In genomic region chr2:159014553-159014952, GRCm38 (mm10) we compare ENCODE assay signal across 17 mouse cellular contexts.
DNase-seq lines count a peak whose midpoint lies in the region; ATAC-seq and TF ChIP-seq lines count a peak whose summit lies in the region.
"Had no signal": no experiment of that assay in that cellular context is flagged by ENCODE, and none has a peak within 500 bp of the region (broad histone marks: within the 10 kb centered on the region; RNA-seq: fewer than 3 reads in every experiment).

No protein-coding gene starts in this region.

- no peaks in the 10 kb centered on the region; the same call in 1 of the 2 replicates for H3K4me1 ChIP-seq in midbrain, embryonic 13.5 days (replicated peaks)
- no peaks in the 10 kb centered on the region for H3K4me1 ChIP-seq in midbrain, embryonic 10.5 days
- 0 out of 2 replicates have a peak, but pooled peaks cover 5% of the 10 kb centered on the region for H3K4me1 ChIP-seq in hindbrain, embryonic 14.5 days (replicated peaks; ENCODE audit: control insufficient read depth, insufficient read depth, low read length)
- H3K4me1 ChIP-seq in hindbrain, embryonic 16.5 days (ENCODE audit: control insufficient read depth, insufficient read depth, low read depth, low read length), result no peaks in the 10 kb centered on the region
- H3K4me1 ChIP-seq in midbrain, postnatal 0 days (ENCODE audit: insufficient read depth, low read length), result no peaks in the 10 kb centered on the region
- H3K4me1 ChIP-seq: embryonic facial prominence, embryonic 10.5 days; forebrain, embryonic 13.5 days had no signal

- no peak for DNase-seq in midbrain, embryonic 10.5 days (ENCODE audit: low spot score)
- DNase-seq in hindbrain, embryonic 14.5 days (ENCODE audit: low spot score), result peak; percentile 30
- peak; percentile 10 for DNase-seq in midbrain, postnatal 0 days (ENCODE audit: low spot score)
- DNase-seq in layer of hippocampus, postnatal 14 days (ENCODE audit: low spot score in 2 of 2), result no peak
- DNase-seq in adipocyte (ENCODE audit: low spot score), result no peak
- DNase-seq: adrenal gland, postnatal 10 days; cerebellum, adult 2 months; cerebellum, postnatal 10 days; forebrain, postnatal 0 days; gastrocnemius, postnatal 14 days; heart, postnatal 36 days had no signal

- H3K9me3 ChIP-seq in midbrain, embryonic 13.5 days, result no peaks in the 10 kb centered on the region
- no peaks in the 10 kb centered on the region for H3K9me3 ChIP-seq in midbrain, embryonic 10.5 days (replicated peaks)
- no peaks in the 10 kb centered on the region for H3K9me3 ChIP-seq in hindbrain, embryonic 14.5 days (ENCODE audit: control insufficient read depth, low read length)
- no peaks in the 10 kb centered on the region for H3K9me3 ChIP-seq in hindbrain, embryonic 16.5 days (ENCODE audit: control insufficient read depth, low read length)
- H3K9me3 ChIP-seq in midbrain, postnatal 0 days (ENCODE audit: low read length), result no peaks in the 10 kb centered on the region
- H3K9me3 ChIP-seq: embryonic facial prominence, embryonic 10.5 days had no signal

- peak overlapping the region; percentile 31; the same call in 1 of the 2 replicates for H3K27ac ChIP-seq in midbrain, embryonic 13.5 days
- H3K27ac ChIP-seq in midbrain, embryonic 10.5 days (replicated peaks), result no peak overlapping the region
- H3K27ac ChIP-seq in hindbrain, embryonic 14.5 days, result no peak overlapping the region
- no peak overlapping the region for H3K27ac ChIP-seq in hindbrain, embryonic 16.5 days (ENCODE audit: low read depth, low read length)
- no peak overlapping the region for H3K27ac ChIP-seq in midbrain, postnatal 0 days (ENCODE audit: low read depth, low read length)
- H3K27ac ChIP-seq: embryonic facial prominence, embryonic 10.5 days; forebrain, embryonic 13.5 days had no signal

- H3K36me3 ChIP-seq in midbrain, embryonic 13.5 days, result no peaks in the 10 kb centered on the region
- H3K36me3 ChIP-seq in midbrain, embryonic 10.5 days, result no peaks in the 10 kb centered on the region
- no peaks in the 10 kb centered on the region for H3K36me3 ChIP-seq in hindbrain, embryonic 14.5 days (replicated peaks; ENCODE audit: control insufficient read depth, insufficient read depth)
- H3K36me3 ChIP-seq in hindbrain, embryonic 16.5 days (ENCODE audit: control insufficient read depth, insufficient read depth, low read length), result no peaks in the 10 kb centered on the region
- no peaks in the 10 kb centered on the region for H3K36me3 ChIP-seq in midbrain, postnatal 0 days (ENCODE audit: insufficient read depth, low read length)
- H3K36me3 ChIP-seq: embryonic facial prominence, embryonic 10.5 days; heart, embryonic 12.5 days had no signal

- H3K27me3 ChIP-seq in midbrain, embryonic 13.5 days, result no peaks in the 10 kb centered on the region
- no peaks in the 10 kb centered on the region for H3K27me3 ChIP-seq in midbrain, embryonic 10.5 days (ENCODE audit: low read depth, poor library complexity, severe bottlenecking)
- H3K27me3 ChIP-seq in hindbrain, embryonic 14.5 days (ENCODE audit: control insufficient read depth, insufficient read depth, low read length), result no peaks in the 10 kb centered on the region
- no peaks in the 10 kb centered on the region for H3K27me3 ChIP-seq in hindbrain, embryonic 16.5 days (replicated peaks; ENCODE audit: control insufficient read depth, insufficient read depth, low read length)
- no peaks in the 10 kb centered on the region for H3K27me3 ChIP-seq in midbrain, postnatal 0 days (ENCODE audit: insufficient read depth, low read length)
- H3K27me3 ChIP-seq: forebrain, embryonic 13.5 days; heart, embryonic 12.5 days had no signal

- TF ChIP-seq CTCF in midbrain, postnatal 0 days (IDR thresholded peaks at IDR 0.05), result no peak

- no peak overlapping the region for H3K9ac ChIP-seq in midbrain, embryonic 13.5 days (replicated peaks)
- no peak overlapping the region for H3K9ac ChIP-seq in hindbrain, embryonic 14.5 days
- H3K9ac ChIP-seq in hindbrain, embryonic 16.5 days (ENCODE audit: low read depth, low read length), result no peak overlapping the region
- H3K9ac ChIP-seq in midbrain, postnatal 0 days (replicated peaks; ENCODE audit: low read length, poor library complexity, severe bottlenecking), result no peak overlapping the region
- H3K9ac ChIP-seq: forebrain, embryonic 13.5 days; forebrain, postnatal 0 days; heart, embryonic 12.5 days had no signal

- WGBS in midbrain, embryonic 13.5 days, result 58% methylated on average over 8 of the region's 8 CpGs
- 86% methylated on average over 8 of the region's 8 CpGs for WGBS in midbrain, embryonic 10.5 days
- WGBS in hindbrain, embryonic 14.5 days, result 46% methylated on average over 8 of the region's 8 CpGs
- WGBS in hindbrain, embryonic 16.5 days, result 55% methylated on average over 8 of the region's 8 CpGs
- 48% methylated on average over 8 of the region's 8 CpGs for WGBS in midbrain, postnatal 0 days

- no peak overlapping the region for H3K4me2 ChIP-seq in midbrain, embryonic 13.5 days (replicated peaks)
- H3K4me2 ChIP-seq in hindbrain, embryonic 14.5 days (replicated peaks), result peak overlapping the region; percentile 21; the same call in 1 of the 2 replicates
- no peak overlapping the region for H3K4me2 ChIP-seq in hindbrain, embryonic 16.5 days (ENCODE audit: low read length)
- H3K4me2 ChIP-seq in midbrain, postnatal 0 days (ENCODE audit: low read depth, low read length, poor library complexity, severe bottlenecking), result peak overlapping the region; percentile 15; the same call in 1 of the 2 replicates
- H3K4me2 ChIP-seq: forebrain, embryonic 13.5 days; heart, embryonic 12.5 days had no signal

- H3K4me3 ChIP-seq in midbrain, embryonic 13.5 days (replicated peaks), result no peak overlapping the region
- no peak overlapping the region for H3K4me3 ChIP-seq in midbrain, embryonic 10.5 days
- H3K4me3 ChIP-seq in hindbrain, embryonic 14.5 days (replicated peaks; ENCODE audit: low read length), result no peak overlapping the region
- H3K4me3 ChIP-seq in hindbrain, embryonic 16.5 days (ENCODE audit: low read length), result no peak overlapping the region
- no peak overlapping the region for H3K4me3 ChIP-seq in midbrain, postnatal 0 days (ENCODE audit: low read depth, low read length)
- H3K4me3 ChIP-seq: embryonic facial prominence, embryonic 10.5 days; forebrain, embryonic 13.5 days; heart, embryonic 12.5 days had no signal

- 0 out of 2 replicates have a peak, but pooled peaks have one; percentile 20 for ATAC-seq in midbrain, embryonic 13.5 days
- ATAC-seq in hindbrain, embryonic 14.5 days (ENCODE audit: low FRiP score), result no peak
- ATAC-seq in hindbrain, embryonic 16.5 days, result 0 out of 2 replicates have a peak, but pooled peaks have one; percentile 40
- ATAC-seq in midbrain, postnatal 0 days (ENCODE audit: low FRiP score), result no peak
- ATAC-seq: forebrain, embryonic 13.5 days; forebrain, postnatal 0 days; intestine, embryonic 16.5 days had no signal

Comparison
In these comparisons a context has a peak if more than half of its experiments do, and no peak if none do; other contexts are left out.
1. ATAC-seq: peak in midbrain, embryonic 13.5 days (single experiment) and hindbrain, embryonic 16.5 days (single experiment); none in hindbrain, embryonic 14.5 days (single experiment) and midbrain, postnatal 0 days (single experiment).
2. H3K4me2 ChIP-seq: peak in hindbrain, embryonic 14.5 days (single experiment) and midbrain, postnatal 0 days (single experiment); none in midbrain, embryonic 13.5 days (single experiment) and hindbrain, embryonic 16.5 days (single experiment).
3. DNase-seq: peak in hindbrain, embryonic 14.5 days (single experiment) and midbrain, postnatal 0 days (single experiment); none in midbrain, embryonic 10.5 days (single experiment), layer of hippocampus, postnatal 14 days (0 of 2) and adipocyte (single experiment).